Mouse (Mus musculus) ES-Bruce4 (cell line): ENCODE results near the gene Sec31a.

Experiments used
- CTCF ChIP-seq: IDR thresholded peaks from one replicate; pipeline ENCODE4 v1.8.1; 2011; ENCODE audit warnings: low read depth, low read length
- EP300 ChIP-seq: IDR thresholded peaks from 2 replicates; pipeline ENCODE4 v1.6.1; 2011; ENCODE audit warnings: low read depth, low read length; ENCODE audit not compliant: insufficient read depth
- POLR2A ChIP-seq: IDR thresholded peaks from one replicate; pipeline ENCODE4 v1.8.1; 2011; ENCODE audit warnings: low read length; ENCODE audit not compliant: insufficient read depth

DNA sequence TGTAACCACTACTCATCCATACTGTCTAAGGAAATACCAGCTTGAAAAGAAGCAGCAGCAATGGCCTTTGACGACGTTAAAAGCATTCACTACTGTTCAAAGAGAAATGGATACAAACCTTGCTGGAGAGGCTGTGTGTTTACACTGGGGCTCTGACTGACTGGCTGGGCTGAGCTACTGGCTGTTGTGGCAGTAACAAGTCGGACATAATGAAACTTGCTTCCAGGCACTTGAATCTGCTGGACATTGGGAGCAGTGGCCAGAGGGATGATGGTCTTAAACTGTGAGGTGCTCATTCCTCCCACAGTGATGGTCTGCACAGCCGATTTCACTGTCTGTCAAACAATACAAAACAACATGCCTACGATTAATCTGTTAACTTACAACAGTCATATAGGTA lies 43.4 kb upstream of the Sec31a start:
- TF ChIP-seq CTCF (no peak), POLR2A (no peak), EP300 (no peak)
